Mouse (Mus musculus): ENCODE data around the gene Sertad1.
"Not testable (repeated sequence)": the region's sequence is repeated elsewhere in the genome, so short reads cannot be mapped to it uniquely, and the experiment has no call there.

Gene Sertad1

DNA sequence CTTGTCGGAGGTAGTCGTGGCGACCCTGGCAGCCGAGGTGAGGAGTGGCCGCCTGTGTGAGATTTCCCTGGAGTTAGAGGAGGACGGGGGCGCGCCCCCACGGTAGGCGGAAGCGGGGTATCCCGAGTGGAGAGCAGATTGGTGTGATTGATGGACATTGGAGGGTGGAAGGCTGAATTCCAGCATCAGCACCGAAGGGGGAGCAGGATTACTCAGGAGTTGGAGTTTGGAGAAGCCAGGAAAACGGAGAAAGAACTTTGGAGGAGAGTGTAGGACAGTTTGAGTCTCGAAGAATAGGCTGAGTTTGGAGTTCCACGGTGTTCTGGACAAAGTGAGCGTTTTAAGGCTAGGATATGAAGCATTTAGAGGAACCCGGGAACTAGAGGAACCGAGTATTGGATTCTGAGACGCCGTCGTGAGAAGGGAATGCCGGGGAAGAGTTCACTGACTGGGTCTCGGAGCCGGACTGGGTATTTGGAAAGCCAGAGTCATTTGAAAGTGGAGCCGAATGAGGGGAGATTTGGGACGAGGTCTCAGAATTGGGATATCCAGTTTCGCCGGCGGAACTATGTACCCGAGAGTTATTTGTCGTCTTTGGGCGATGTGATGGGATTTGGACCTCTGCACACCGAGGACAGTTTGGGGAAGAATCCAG, 12.7 kb upstream of the Sertad1 start:
- no peak for DNase-seq

GRCm38 (mm10) chr7:27474490-27474954, 12.2 kb upstream of the Sertad1 start:
- DNase-seq = peak; percentile 99

DNA sequence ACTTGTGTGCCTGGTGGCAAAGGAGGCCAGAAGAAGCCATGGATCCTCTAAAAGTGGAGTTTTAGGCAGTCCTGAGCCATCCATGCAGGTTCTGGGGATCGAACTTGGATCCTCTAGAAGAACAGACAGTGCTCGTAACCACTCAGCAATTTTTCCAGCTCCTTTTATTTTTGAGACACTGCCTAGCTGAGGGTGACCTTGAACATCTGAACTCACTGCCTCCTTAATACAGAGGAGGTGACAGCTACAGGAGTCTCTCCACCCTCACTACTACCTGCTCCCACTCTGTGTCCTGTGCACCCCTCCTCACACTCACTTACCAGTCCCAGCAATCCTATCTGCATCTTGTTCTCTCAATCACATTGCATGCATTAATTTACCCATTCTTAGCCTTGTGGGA, 11.1 kb upstream of the Sertad1 start:
- DNase-seq = peak; percentile 32

- peak; percentile 75 for DNase-seq
Observed at GRCm38 (mm10) chr7:27476098-27476635, 10.5 kb upstream of the Sertad1 start.

GRCm38 (mm10) chr7:27478561-27478960, 8.1 kb upstream of the Sertad1 start:
- no peak for DNase-seq

DNA sequence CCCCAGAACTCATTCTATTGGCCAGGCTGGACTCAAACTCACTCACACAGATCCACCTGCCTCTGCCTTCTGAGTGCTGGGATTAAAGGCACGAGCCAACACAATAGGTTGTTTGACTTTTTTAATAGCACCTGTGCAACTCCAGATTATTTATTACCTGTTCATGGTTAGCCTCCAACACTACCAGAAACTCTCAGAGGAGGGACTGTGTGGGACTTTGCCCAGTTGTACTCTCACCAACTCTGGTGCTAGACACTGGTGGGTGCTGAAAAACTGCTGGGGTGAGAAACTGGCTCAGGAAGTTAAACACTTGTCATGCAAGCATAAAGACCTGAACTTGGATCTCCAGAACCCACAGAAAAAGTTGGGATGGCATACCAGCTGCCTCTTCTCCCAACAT, 7.0 kb upstream of the Sertad1 start:
- peak; percentile 87 for DNase-seq

- DNase-seq = peak; percentile 66
Observed at GRCm38 (mm10) chr7:27480506-27480905, 6.2 kb upstream of the Sertad1 start.

DNA sequence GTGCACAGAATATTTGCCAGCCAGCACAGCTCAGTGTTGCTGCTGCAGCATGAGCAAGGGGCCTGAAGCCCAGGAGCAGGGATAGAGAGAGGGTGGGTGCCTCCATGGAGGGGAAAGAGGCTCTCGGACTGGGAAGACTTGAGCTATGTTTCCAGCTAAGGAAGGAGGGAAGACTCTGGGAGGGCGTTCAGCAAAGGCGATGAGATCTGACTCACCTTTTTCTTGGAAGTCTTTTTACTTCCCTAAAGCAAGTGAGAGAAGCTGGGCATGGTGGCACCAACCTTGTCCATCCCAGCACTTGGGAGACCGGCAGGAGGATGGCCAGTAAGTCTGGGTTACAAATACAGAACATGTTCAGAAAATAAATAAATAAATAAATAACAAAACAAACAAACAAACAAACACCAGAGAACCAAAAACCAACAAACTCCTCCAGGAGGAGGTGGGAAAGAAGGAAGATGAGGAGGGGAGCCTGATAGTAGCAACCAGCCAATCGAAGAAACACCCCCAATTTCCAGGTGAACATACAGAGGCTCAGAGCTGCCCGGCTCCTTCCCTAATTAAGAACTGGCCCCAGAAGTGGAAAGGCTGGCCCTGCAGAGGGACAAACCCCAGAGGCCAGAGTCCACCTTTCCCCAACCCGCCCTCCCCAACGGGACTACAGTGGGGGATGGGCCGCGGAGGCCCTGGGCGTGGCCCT, 5.6 kb upstream of the Sertad1 start:
- DNase-seq = peak; percentile 41

GRCm38 (mm10) chr7:27481627-27481969, 5.1 kb upstream of the Sertad1 start:
- peak; percentile 95 for DNase-seq

DNA sequence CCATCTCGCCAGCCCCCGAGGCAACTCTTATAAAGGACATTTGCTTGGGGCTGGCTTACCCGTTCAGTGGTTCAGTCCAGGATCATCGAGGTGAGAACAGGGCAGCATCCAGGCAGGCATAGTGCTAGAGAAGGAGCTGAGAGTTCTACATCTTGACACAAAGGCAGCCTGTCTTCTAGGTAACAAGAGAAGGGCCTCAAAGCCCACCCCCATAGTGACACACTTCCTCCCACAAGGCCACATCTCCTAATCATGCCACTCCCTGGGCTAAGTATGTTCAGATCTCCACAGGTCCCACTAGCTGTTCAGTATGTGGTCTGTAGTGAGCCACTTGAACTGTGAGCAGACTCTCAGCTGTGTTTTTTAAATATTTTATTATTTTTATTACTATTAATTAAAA, 2.9 kb upstream of the Sertad1 start:
- DNase-seq = no peak

- DNase-seq = peak; percentile 74
Observed at GRCm38 (mm10) chr7:27486102-27486769, 474 bp upstream of the Sertad1 start.

DNA sequence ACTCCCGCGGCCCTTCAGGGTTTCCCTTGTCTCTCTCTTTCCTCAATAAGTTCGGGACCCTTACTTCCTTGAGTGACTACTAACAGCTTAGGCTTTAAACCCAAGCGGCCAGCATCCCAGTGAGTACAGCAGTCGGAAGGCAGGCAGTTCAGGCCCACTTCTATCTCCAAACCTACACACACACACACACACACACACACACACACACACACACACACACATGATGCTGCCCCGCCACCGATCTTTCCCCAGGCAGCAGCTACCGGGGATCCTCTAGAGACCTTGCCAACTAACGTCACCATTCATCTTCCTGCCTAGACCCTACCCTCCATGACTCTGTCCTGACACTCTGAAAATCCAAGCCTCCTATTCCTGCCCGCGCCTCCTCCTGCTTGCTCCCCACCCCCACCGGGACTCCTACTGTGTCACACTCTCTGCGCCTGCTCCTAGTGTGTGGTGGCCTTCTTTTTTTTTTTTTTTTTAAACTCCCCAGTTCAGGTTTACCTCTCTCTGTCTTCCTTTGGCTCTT, 1.1 kb downstream of the Sertad1 start:
- DNase-seq = no peak

DNA sequence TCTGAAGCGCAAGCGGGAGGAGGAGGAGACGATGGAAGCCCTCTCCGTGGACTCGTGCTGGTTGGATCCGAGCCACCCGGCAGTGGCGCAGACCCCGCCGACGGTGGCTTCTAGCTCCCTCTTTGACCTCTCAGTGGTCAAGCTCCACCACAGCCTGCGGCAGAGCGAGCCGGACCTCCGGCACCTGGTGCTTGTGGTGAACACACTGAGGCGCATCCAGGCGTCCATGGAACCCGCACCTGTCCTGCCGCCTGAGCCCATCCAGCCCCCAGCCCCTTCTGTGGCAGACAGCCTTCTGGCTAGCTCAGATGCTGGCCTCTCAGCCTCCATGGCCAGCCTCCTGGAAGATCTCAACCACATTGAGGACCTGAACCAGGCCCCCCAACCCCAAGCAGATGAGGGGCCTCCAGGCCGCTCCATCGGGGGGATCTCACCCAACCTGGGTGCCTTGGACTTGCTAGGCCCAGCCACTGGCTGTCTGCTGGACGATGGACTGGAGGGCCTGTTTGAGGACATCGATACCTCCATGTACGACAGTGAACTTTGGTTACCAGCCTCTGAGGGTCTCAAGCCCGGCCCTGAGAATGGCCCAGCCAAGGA, 2.7 kb downstream of the Sertad1 start:
- no peak for DNase-seq

GRCm38 (mm10) chr7:27490227-27490542, 3.5 kb downstream of the Sertad1 start:
- no peak for DNase-seq

- DNase-seq = peak; percentile 96
Observed at GRCm38 (mm10) chr7:27490543-27491329, 4.0 kb downstream of the Sertad1 start.

DNA sequence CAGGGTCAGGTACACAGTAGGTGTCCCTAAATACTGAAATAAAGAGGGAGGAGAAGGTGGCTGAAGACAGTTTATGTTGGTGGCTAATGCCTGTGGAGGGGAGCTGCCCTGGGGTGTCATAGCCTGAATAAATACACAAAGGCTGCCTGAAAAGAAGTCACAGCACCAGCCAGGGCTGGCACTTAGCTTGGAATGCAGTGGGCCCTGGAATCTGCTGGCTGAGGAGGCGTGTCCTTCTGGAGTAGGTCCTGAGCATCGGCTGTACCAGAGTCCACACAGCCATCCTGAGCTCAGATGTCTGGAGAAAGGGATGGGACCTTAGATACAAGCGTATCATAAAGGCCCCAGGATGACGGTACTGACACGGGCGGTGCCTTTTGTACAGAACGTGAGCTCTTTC, 5.1 kb downstream of the Sertad1 start:
- peak; percentile 38 for DNase-seq

GRCm38 (mm10) chr7:27493022-27493421, 6.3 kb downstream of the Sertad1 start:
- no peak for DNase-seq

DNA sequence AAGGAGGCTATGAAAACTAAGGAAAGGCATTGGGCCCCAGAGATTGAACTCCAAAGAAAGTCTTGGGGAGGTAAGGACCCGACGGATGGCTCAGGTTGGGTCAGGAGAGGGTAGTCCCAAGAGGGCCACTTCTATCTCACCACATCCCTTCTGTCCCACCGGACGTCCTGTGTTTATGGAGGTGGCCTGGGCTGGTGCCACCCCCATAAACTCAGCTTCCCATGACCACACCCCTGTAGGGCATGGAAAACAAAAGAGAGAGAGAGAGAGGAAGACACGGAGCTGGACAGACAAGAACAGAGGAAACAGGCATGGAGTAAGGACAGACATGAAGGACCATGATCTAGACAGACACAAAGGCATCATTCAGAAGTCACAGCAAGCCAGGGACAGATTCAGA, 6.7 kb downstream of the Sertad1 start:
- no peak for DNase-seq

GRCm38 (mm10) chr7:27494659-27495367, 8.1 kb downstream of the Sertad1 start:
- DNase-seq = not testable (repeated sequence)

- no peak for DNase-seq
Observed at GRCm38 (mm10) chr7:27499036-27499435, 12.3 kb downstream of the Sertad1 start, which contains the start of gene Prx. Gene Prx, plus strand, starts transcription at chr7:27499324.

DNA sequence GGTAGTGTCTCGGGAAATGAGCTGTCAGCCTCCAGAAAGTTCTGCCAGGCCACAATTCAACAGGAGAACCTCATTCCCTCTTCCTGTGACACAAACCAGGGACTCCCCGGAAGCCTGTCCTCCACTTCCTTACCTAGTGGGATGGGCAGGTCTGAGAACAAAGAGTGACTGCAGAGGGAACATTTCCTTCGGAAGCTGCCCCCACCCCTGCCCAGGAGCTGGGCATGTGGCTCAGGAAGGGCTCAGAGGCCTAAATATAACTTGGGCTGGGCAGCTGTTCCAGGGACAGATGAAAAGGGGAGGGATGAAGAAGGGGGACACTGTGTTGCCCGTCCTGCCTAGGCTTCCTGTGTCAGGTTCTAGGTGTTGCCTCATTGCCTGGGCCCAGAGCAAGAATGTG, 14.9 kb downstream of the Sertad1 start:
- peak; percentile 56 for DNase-seq

Data from kidney, adult 9 months (tissue).